Mouse (Mus musculus): ENCODE measurements at regions not wholly inside any gene's neighbourhood (a gene's known extent, or its start where the extent isn't known, plus 50 kb on each side); places are given as distances from the start of the nearest gene placed in this dataset.

DNA sequence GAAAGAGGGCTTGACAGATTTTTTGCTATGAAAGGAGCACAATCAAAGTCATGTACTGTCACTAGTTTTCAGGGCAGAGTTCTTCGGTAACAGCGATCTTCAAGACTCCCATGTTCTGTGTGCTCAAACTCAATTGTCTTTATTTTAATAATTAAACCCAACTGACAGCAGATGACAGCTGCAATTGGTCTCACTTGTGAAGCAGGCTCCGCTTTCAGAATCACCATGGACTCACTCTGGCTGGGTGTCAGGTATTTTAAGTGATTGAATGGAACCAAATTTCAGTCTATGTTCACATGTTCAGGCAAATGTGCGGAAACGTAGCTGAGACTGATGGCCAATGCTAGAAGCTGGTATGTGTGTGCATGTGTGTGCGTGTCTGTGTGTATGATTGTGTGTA, 489.7 kb downstream of the Kcnj2 start:
- H3K36me3 ChIP-seq (ENCODE audit: control insufficient read depth in 1 of 2, insufficient read depth in 2 of 2, low read length in 2 of 2) = no peaks in the 10 kb centered on the region
- H3K4me1 ChIP-seq (ENCODE audit: control insufficient read depth in 1 of 2, insufficient read depth in 2 of 2, low read length in 2 of 2) = no peaks in the 10 kb centered on the region
- no peaks in the 10 kb centered on the region for H3K9me3 ChIP-seq (replicated peaks; ENCODE audit: insufficient read depth, low read length)
- H3K27me3 ChIP-seq (ENCODE audit: control insufficient read depth in 1 of 2, insufficient read depth in 2 of 2, low read length in 2 of 2) = no peaks in the 10 kb centered on the region
- DNase-seq (ENCODE audit: low read depth, low spot score) = no peak
- H3K79me2 ChIP-seq (ENCODE audit: control insufficient read depth, insufficient read depth, low read length, poor library complexity) = no peaks in the 10 kb centered on the region
- H3K9ac ChIP-seq (ENCODE audit: control insufficient read depth, low read depth, low read length, poor library complexity, severe bottlenecking) = no peak overlapping the region
- no peak for TF ChIP-seq HCFC1 (IDR thresholded peaks at IDR 0.05; ENCODE audit: low read depth, low read length)
- no peak for TF ChIP-seq JUND (IDR thresholded peaks at IDR 0.05; ENCODE audit: low read depth, low read length)
- no peak for TF ChIP-seq TCF12 (IDR thresholded peaks at IDR 0.05; ENCODE audit: low read depth, low read length)
- TF ChIP-seq KAT2A (conservative IDR thresholded peaks at IDR 0.05; ENCODE audit: low read depth, low read length) = no peak
- TF ChIP-seq UBTF (IDR thresholded peaks at IDR 0.05; ENCODE audit: borderline replicate concordance, insufficient read depth, low read depth, low read length) = no peak
- TF ChIP-seq ZC3H11A (IDR thresholded peaks at IDR 0.05; ENCODE audit: low read depth, low read length) = no peak
- TF ChIP-seq CTCF (IDR thresholded peaks at IDR 0.05 in 2 of 3, conservative IDR thresholded peaks at IDR 0.05 in 1 of 3; ENCODE audit: control insufficient read depth in 1 of 3, insufficient read depth in 1 of 3, low read depth in 2 of 3, low read length in 3 of 3, poor library complexity in 1 of 3, severe bottlenecking in 1 of 3) = no peak
- TF ChIP-seq NRF1 (IDR thresholded peaks at IDR 0.05; ENCODE audit: insufficient read depth, low read depth, low read length, poor library complexity, severe bottlenecking) = no peak
- TF ChIP-seq ZNF384 (IDR thresholded peaks at IDR 0.05; ENCODE audit: low read depth, low read length) = no peak
- no peak for TF ChIP-seq E2F4 (IDR thresholded peaks at IDR 0.05; ENCODE audit: borderline replicate concordance, low read depth, low read length)
- no peak for TF ChIP-seq EP300 (IDR thresholded peaks at IDR 0.05; ENCODE audit: low read depth in 1 of 2, low read length in 2 of 2)
- no peak for TF ChIP-seq MAZ (IDR thresholded peaks at IDR 0.05; ENCODE audit: low read depth, low read length)
- no peak overlapping the region for H3K27ac ChIP-seq (ENCODE audit: control insufficient read depth, low read depth, low read length)
- no peak overlapping the region for H3K4me3 ChIP-seq (ENCODE audit: control insufficient read depth in 1 of 2, insufficient read depth in 1 of 2, low read depth in 2 of 2, low read length in 2 of 2)

DNA sequence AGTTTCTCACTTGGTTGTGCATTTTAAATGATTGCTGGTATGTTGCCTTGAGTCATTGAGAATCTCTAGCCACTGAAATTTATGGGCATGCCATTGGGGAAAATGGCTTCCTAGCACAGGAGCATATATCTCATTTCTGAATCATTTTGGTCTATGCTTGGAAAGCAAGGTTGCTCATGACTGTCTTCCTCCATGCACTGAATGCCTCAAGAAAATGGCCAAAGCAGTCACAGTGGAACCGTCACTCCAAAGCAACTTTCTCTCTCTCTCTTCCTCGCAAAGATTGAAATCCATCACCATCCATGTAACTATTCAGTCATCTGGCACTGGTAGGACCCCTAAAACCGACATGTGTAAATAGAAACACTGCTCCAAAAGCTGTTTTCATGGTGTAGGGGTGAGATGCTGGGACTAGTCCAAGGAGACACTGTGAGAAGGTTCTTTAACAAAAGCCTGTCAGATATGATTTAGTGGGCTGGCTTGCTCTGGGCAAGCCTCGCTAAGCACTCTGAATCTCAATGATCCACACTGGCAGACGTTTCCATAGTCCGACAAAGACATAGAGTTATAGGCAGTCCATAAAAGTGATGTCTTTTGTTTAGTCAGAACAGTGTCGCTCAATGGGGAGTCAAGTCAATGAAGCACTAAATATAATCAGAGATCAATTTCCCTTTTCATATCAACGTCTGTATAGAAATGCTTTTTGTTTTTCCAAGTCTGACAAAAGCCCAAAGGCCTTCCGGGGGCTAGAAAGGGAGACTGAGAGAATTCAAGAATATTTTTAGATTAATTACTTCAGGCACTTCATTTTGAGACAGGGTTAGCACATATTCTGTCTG, 492.6 kb downstream of the Kcnj2 start:
- TF ChIP-seq MXI1 (IDR thresholded peaks at IDR 0.05; ENCODE audit: low read depth, low read length) (no peak), POLR2AphosphoS5 (IDR thresholded peaks at IDR 0.05; ENCODE audit: borderline replicate concordance, low read depth, low read length) (no peak), CTCF (IDR thresholded peaks at IDR 0.05 in 2 of 3, conservative IDR thresholded peaks at IDR 0.05 in 1 of 3; ENCODE audit: control insufficient read depth in 1 of 3, insufficient read depth in 1 of 3, low read depth in 2 of 3, low read length in 3 of 3, poor library complexity in 1 of 3, severe bottlenecking in 1 of 3) (no peak), MAFK (IDR thresholded peaks at IDR 0.05; ENCODE audit: borderline replicate concordance, low read depth, low read length) (no peak), ZNF384 (IDR thresholded peaks at IDR 0.05; ENCODE audit: low read depth, low read length) (no peak), RAD21 (IDR thresholded peaks at IDR 0.05; ENCODE audit: low read depth, low read length) (no peak), MYC (IDR thresholded peaks at IDR 0.05; ENCODE audit: low read depth, low read length) (no peak), KAT2A (conservative IDR thresholded peaks at IDR 0.05; ENCODE audit: low read depth, low read length) (no peak), MAZ (IDR thresholded peaks at IDR 0.05; ENCODE audit: low read depth, low read length) (no peak)
- no peak for DNase-seq (ENCODE audit: low read depth, low spot score)
- Histone ChIP-seq H3K4me1 (ENCODE audit: control insufficient read depth in 1 of 2, insufficient read depth in 2 of 2, low read length in 2 of 2) (no peaks in the 10 kb centered on the region), H3K36me3 (ENCODE audit: control insufficient read depth in 1 of 2, insufficient read depth in 2 of 2, low read length in 2 of 2) (no peaks in the 10 kb centered on the region), H3K27me3 (ENCODE audit: control insufficient read depth in 1 of 2, insufficient read depth in 2 of 2, low read length in 2 of 2) (no peaks in the 10 kb centered on the region), H3K9ac (ENCODE audit: control insufficient read depth, low read depth, low read length, poor library complexity, severe bottlenecking) (no peak overlapping the region), H3K9me3 (replicated peaks; ENCODE audit: insufficient read depth, low read length) (no peaks in the 10 kb centered on the region), H3K27ac (ENCODE audit: control insufficient read depth, low read depth, low read length) (no peak overlapping the region), H3K4me3 (ENCODE audit: control insufficient read depth in 1 of 2, insufficient read depth in 1 of 2, low read depth in 2 of 2, low read length in 2 of 2) (no peak overlapping the region), H3K79me2 (ENCODE audit: control insufficient read depth, insufficient read depth, low read length, poor library complexity) (no peaks in the 10 kb centered on the region)
